Comparison of ENCODE assay signal across 9 mouse cellular contexts in genomic region chr13:46005656-46006055, GRCm38 (mm10). TPM values are rescaled to one million over a fixed set of nuclear protein-coding genes. Genes with fewer than 3 reads are reported as not detected.
A peak's percentile ranks its signal among the peaks of the same experiment; 100 is the strongest.
DNase-seq lines count a peak whose midpoint lies in the region; ATAC-seq lines count a peak whose summit lies in the region.
"Had no signal": no experiment of that assay in that cellular context is flagged by ENCODE, and none has a peak within 500 bp of the region (broad histone marks: within the 10 kb centered on the region; RNA-seq: fewer than 3 reads in every experiment).

No protein-coding gene starts in this region.

- H3K27me3 ChIP-seq in hindbrain, embryonic 10.5 days (ENCODE audit: insufficient read depth, poor library complexity, severe bottlenecking) = 0 out of 2 replicates have a peak, but pooled peaks cover 13% of the 10 kb centered on the region
- no peaks in the 10 kb centered on the region for H3K27me3 ChIP-seq in hindbrain, embryonic 11.5 days (ENCODE audit: control insufficient read depth, insufficient read depth, low read length)
- no peaks in the 10 kb centered on the region for H3K27me3 ChIP-seq in embryonic facial prominence, embryonic 11.5 days (ENCODE audit: control insufficient read depth, insufficient read depth, low read length)
- no peaks in the 10 kb centered on the region for H3K27me3 ChIP-seq in forebrain, embryonic 15.5 days
- H3K27me3 ChIP-seq in midbrain, embryonic 12.5 days = peaks cover 8% of the 10 kb centered on the region; the same call in 1 of the 2 replicates
- peaks cover 30% of the 10 kb centered on the region for H3K27me3 ChIP-seq in liver, embryonic 12.5 days (replicated peaks)

- H3K36me3 ChIP-seq in hindbrain, embryonic 10.5 days = no peaks in the 10 kb centered on the region
- H3K36me3 ChIP-seq in hindbrain, embryonic 11.5 days (ENCODE audit: control insufficient read depth, insufficient read depth, low read length) = no peaks in the 10 kb centered on the region
- H3K36me3 ChIP-seq in embryonic facial prominence, embryonic 11.5 days (replicated peaks; ENCODE audit: control insufficient read depth, insufficient read depth, low read depth, low read length) = no peaks in the 10 kb centered on the region
- H3K36me3 ChIP-seq in forebrain, embryonic 15.5 days = no peaks in the 10 kb centered on the region
- H3K36me3 ChIP-seq in midbrain, embryonic 12.5 days = no peaks in the 10 kb centered on the region
- no peaks in the 10 kb centered on the region for H3K36me3 ChIP-seq in liver, embryonic 12.5 days

- H3K4me3 ChIP-seq in hindbrain, embryonic 10.5 days = peak overlapping the region; percentile 22
- H3K4me3 ChIP-seq in hindbrain, embryonic 11.5 days (ENCODE audit: low read depth, low read length) = no peak overlapping the region
- no peak overlapping the region for H3K4me3 ChIP-seq in embryonic facial prominence, embryonic 11.5 days (ENCODE audit: low read depth, low read length)
- H3K4me3 ChIP-seq in forebrain, embryonic 15.5 days = no peak overlapping the region
- no peak overlapping the region for H3K4me3 ChIP-seq in midbrain, embryonic 12.5 days
- H3K4me3 ChIP-seq in liver, embryonic 12.5 days = no peak overlapping the region

- no peaks in the 10 kb centered on the region for H3K9me3 ChIP-seq in hindbrain, embryonic 10.5 days
- no peaks in the 10 kb centered on the region for H3K9me3 ChIP-seq in hindbrain, embryonic 11.5 days (ENCODE audit: control insufficient read depth, low read length)
- no peaks in the 10 kb centered on the region for H3K9me3 ChIP-seq in embryonic facial prominence, embryonic 11.5 days (replicated peaks; ENCODE audit: control insufficient read depth, low read length)
- no peaks in the 10 kb centered on the region for H3K9me3 ChIP-seq in forebrain, embryonic 15.5 days
- no peaks in the 10 kb centered on the region for H3K9me3 ChIP-seq in midbrain, embryonic 12.5 days
- H3K9me3 ChIP-seq in liver, embryonic 12.5 days (replicated peaks) = no peaks in the 10 kb centered on the region

- H3K9ac ChIP-seq in hindbrain, embryonic 11.5 days (ENCODE audit: low read depth, low read length) = no peak overlapping the region
- H3K9ac ChIP-seq in embryonic facial prominence, embryonic 11.5 days (replicated peaks; ENCODE audit: low read length) = no peak overlapping the region
- no peak overlapping the region for H3K9ac ChIP-seq in forebrain, embryonic 15.5 days (replicated peaks)
- H3K9ac ChIP-seq in midbrain, embryonic 12.5 days (replicated peaks) = no peak overlapping the region
- H3K9ac ChIP-seq in liver, embryonic 12.5 days = no peak overlapping the region
- H3K9ac ChIP-seq: liver, postnatal 0 days had no signal

- 77% methylated on average over 7 of the region's 7 CpGs for WGBS in hindbrain, embryonic 10.5 days
- 61% methylated on average over 7 of the region's 7 CpGs for WGBS in hindbrain, embryonic 11.5 days
- 56% methylated on average over 7 of the region's 7 CpGs for WGBS in embryonic facial prominence, embryonic 11.5 days
- WGBS in forebrain, embryonic 15.5 days = 54% methylated on average over 7 of the region's 7 CpGs
- 71% methylated on average over 7 of the region's 7 CpGs for WGBS in midbrain, embryonic 12.5 days
- 54% methylated on average over 7 of the region's 7 CpGs for WGBS in liver, embryonic 12.5 days (ENCODE audit: insufficient replicate concordance)

- H3K4me1 ChIP-seq in hindbrain, embryonic 10.5 days (replicated peaks) = peaks cover 26% of the 10 kb centered on the region
- H3K4me1 ChIP-seq in hindbrain, embryonic 11.5 days (replicated peaks; ENCODE audit: control insufficient read depth, insufficient read depth, low read length) = peaks cover 3% of the 10 kb centered on the region
- H3K4me1 ChIP-seq in embryonic facial prominence, embryonic 11.5 days (ENCODE audit: control insufficient read depth, insufficient read depth, low read length) = no peaks in the 10 kb centered on the region; the same call in 1 of the 2 replicates
- peaks cover 38% of the 10 kb centered on the region for H3K4me1 ChIP-seq in forebrain, embryonic 15.5 days
- H3K4me1 ChIP-seq in midbrain, embryonic 12.5 days = peaks cover 28% of the 10 kb centered on the region
- no peaks in the 10 kb centered on the region for H3K4me1 ChIP-seq in liver, embryonic 12.5 days

- DNase-seq in hindbrain, embryonic 10.5 days (ENCODE audit: low spot score) = no peak
- DNase-seq in hindbrain, embryonic 11.5 days (ENCODE audit: low spot score) = no peak
- DNase-seq in embryonic facial prominence, embryonic 11.5 days (ENCODE audit: low spot score) = peak; percentile 10
- no peak for DNase-seq in spleen, adult 12 weeks (ENCODE audit: low spot score)
- no peak for DNase-seq in adrenal gland, postnatal 14 days
- DNase-seq: liver, postnatal 0 days had no signal

- no peak for ATAC-seq in hindbrain, embryonic 11.5 days (ENCODE audit: low FRiP score)
- no peak for ATAC-seq in embryonic facial prominence, embryonic 11.5 days (replicated peaks; ENCODE audit: insufficient number of reproducible peaks, low FRiP score, low TSS enrichment, low read depth)
- no peak for ATAC-seq in forebrain, embryonic 15.5 days (replicated peaks)
- no peak for ATAC-seq in midbrain, embryonic 12.5 days (ENCODE audit: low FRiP score, low read depth)
- no peak for ATAC-seq in liver, embryonic 12.5 days
- ATAC-seq: liver, postnatal 0 days had no signal

- H3K27ac ChIP-seq in hindbrain, embryonic 10.5 days = peak overlapping the region; percentile 79
- H3K27ac ChIP-seq in hindbrain, embryonic 11.5 days (ENCODE audit: low read depth, low read length) = no peak overlapping the region
- peak overlapping the region; percentile 39; the same call in 1 of the 2 replicates for H3K27ac ChIP-seq in embryonic facial prominence, embryonic 11.5 days (replicated peaks; ENCODE audit: low read depth, low read length)
- peak overlapping the region; percentile 69 for H3K27ac ChIP-seq in forebrain, embryonic 15.5 days (replicated peaks)
- peak overlapping the region; percentile 66; the same call in 1 of the 2 replicates for H3K27ac ChIP-seq in midbrain, embryonic 12.5 days (replicated peaks)
- no peak overlapping the region for H3K27ac ChIP-seq in liver, embryonic 12.5 days

- no peak overlapping the region for H3K4me2 ChIP-seq in hindbrain, embryonic 11.5 days (replicated peaks; ENCODE audit: low read depth, low read length)
- H3K4me2 ChIP-seq in embryonic facial prominence, embryonic 11.5 days (ENCODE audit: low read depth, low read length) = no peak overlapping the region
- 0 out of 2 replicates have a peak overlapping the region, but pooled peaks have one; percentile 2 for H3K4me2 ChIP-seq in forebrain, embryonic 15.5 days (replicated peaks)
- H3K4me2 ChIP-seq in midbrain, embryonic 12.5 days (replicated peaks) = peak overlapping the region; percentile 33
- no peak overlapping the region for H3K4me2 ChIP-seq in liver, embryonic 12.5 days

RNA-seq across cellular contexts. Expression of gene Atxn1, which starts 40.8 kb away (rescaled TPM):
- 1.7 and 2.4 TPM in 2 replicates for polyA plus RNA-seq in hindbrain, embryonic 10.5 days (2016; fragmentation: Nextera tagmentation; extraction: Ambion mirVana)
- polyA plus RNA-seq in hindbrain, embryonic 11.5 days (2014; fragmentation: Nextera tagmentation; extraction: Ambion mirVana) = 1.5 and 3.2 TPM in 2 replicates
- polyA plus RNA-seq in embryonic facial prominence, embryonic 11.5 days (2014; fragmentation: Nextera tagmentation; extraction: Ambion mirVana) = 1.1 and 1.3 TPM in 2 replicates
- polyA plus RNA-seq in forebrain, embryonic 15.5 days (2015; fragmentation: Nextera tagmentation; extraction: Ambion mirVana) = 11.6 and 12.8 TPM in 2 replicates
- 4.2 and 4.9 TPM in 2 replicates for polyA plus RNA-seq in midbrain, embryonic 12.5 days (2016; fragmentation: Nextera tagmentation; extraction: Ambion mirVana)
- 1.6 and 1.7 TPM in 2 replicates for polyA plus RNA-seq in liver, embryonic 12.5 days (2016; fragmentation: Nextera tagmentation; extraction: Ambion mirVana)
- 32.4 and 34.6 TPM in 2 replicates for total RNA-seq in adrenal gland, postnatal 14 days (2021)

Comparison
In these comparisons a context has a peak if more than half of its experiments do, and no peak if none do; other contexts are left out.
1. H3K27ac ChIP-seq: peak in hindbrain, embryonic 10.5 days (single experiment), embryonic facial prominence, embryonic 11.5 days (single experiment), forebrain, embryonic 15.5 days (single experiment) and midbrain, embryonic 12.5 days (single experiment); none in hindbrain, embryonic 11.5 days (single experiment) and liver, embryonic 12.5 days (single experiment).
2. H3K4me2 ChIP-seq: peak in forebrain, embryonic 15.5 days (single experiment) and midbrain, embryonic 12.5 days (single experiment); none in hindbrain, embryonic 11.5 days (single experiment), embryonic facial prominence, embryonic 11.5 days (single experiment) and liver, embryonic 12.5 days (single experiment).